Mouse (Mus musculus): ENCODE results near the gene Klb. TPM values are rescaled to one million over a fixed set of nuclear protein-coding genes. Genes with fewer than 3 reads are reported as not detected.

Gene Klb
- polyA plus RNA-seq, 1 experiment from 2014 or later: not detected

DNA sequence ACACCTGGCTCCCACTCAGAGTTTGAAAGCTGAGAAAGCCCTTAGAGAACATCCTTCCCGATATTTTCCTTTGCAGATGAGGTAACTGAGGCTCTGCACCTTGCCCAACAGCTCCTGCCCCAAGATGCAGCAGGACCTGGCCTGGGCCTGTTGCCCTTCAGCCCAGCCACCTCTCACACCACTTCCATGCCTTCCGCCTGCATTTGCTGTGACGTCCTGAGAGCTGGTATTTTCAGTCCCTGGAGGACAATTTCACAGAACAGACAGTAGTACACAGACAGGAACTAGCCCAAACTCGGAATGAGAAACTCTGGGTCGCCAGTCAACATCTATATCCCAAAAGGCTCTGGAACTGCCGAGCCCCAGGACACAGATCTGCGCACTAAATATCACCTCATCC, 26.6 kb downstream of the Klb start:
- WGBS: 75% methylated on average over 7 of the region's 7 CpGs
- no peak for ATAC-seq (ENCODE audit: insufficient number of reproducible peaks, low FRiP score, low TSS enrichment, low read depth)
- no peak overlapping the region for H3K27ac ChIP-seq (replicated peaks)
- no peak overlapping the region for H3K4me2 ChIP-seq (replicated peaks)
- no peaks in the 10 kb centered on the region for H3K27me3 ChIP-seq
- no peak overlapping the region for H3K4me3 ChIP-seq (replicated peaks)
- H3K4me1 ChIP-seq: no peaks in the 10 kb centered on the region
- H3K9me3 ChIP-seq (replicated peaks): no peaks in the 10 kb centered on the region
- H3K9ac ChIP-seq: no peak overlapping the region
- no peaks in the 10 kb centered on the region for H3K36me3 ChIP-seq

DNA sequence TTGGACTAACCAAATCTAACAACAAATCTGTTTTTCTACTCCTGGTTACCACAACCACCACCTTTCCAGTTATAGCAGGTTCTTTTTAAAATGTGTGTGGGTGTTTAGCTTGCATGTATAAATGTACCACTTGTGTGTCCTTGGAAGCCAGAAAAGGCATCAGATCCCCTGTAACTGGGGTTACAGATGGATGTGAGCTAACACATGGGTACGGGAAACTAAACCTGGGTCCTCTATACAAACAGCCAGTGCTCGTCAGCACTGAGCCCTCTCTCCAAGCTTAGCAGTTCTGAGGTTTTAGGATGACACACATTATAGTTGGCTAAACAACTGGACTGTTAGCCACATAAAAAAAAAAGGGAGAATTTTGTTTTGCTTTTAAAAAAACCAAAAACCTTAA, 37.6 kb downstream of the Klb start:
- no peak overlapping the region for H3K4me2 ChIP-seq (replicated peaks)
- H3K27me3 ChIP-seq: no peaks in the 10 kb centered on the region
- H3K9ac ChIP-seq: no peak overlapping the region
- H3K9me3 ChIP-seq (replicated peaks): no peaks in the 10 kb centered on the region
- H3K4me3 ChIP-seq (replicated peaks): no peak overlapping the region
- peaks cover 16% of the 10 kb centered on the region for H3K4me1 ChIP-seq
- 68% methylated on average over 2 of the region's 2 CpGs for WGBS
- ATAC-seq (ENCODE audit: insufficient number of reproducible peaks, low FRiP score, low TSS enrichment, low read depth): no peak
- H3K27ac ChIP-seq (replicated peaks): no peak overlapping the region
- H3K36me3 ChIP-seq: peaks cover 45% of the 10 kb centered on the region

DNA sequence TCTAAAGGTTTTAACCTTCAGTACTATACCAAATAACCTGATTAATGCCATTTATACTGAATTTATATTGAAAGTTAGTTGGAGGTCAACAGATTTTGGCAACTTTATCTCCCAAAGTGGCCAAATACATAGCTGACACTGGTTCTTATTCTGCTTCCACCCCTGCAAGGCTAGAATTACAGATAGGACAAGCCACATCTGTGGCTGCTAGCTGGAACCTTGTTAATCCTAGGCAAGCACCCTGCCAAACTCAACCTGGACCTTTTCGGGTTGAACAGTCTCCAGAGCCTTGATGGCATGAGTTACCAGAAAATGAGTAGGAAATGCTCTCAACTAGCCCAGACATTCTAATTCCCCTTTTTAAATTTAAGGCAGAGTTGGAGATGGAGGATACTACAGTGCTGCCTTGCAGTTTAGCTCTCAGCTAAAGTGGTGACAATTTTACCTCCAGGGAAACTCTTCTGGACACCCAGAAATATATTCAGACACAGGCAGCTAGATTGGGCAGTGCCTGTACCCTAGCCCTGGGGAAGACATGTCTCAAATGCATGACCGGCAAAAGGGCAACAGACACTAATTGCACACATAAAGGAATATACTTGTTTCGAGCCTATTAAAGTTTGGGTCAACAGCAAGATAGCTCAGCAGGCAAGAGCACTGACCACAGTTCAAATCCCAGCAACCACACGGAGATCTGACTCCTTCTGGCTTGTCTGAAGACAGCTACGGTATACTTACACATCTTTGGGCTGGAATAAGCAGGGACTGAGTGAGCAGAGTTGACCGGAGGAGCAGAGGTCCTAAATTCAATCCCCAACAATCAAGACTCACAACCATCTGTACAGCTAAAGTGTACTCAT, 39.1 kb downstream of the Klb start:
- Histone ChIP-seq H3K4me3 (replicated peaks) (no peak overlapping the region), H3K4me2 (replicated peaks) (no peak overlapping the region), H3K9me3 (replicated peaks) (no peaks in the 10 kb centered on the region), H3K4me1 (peaks cover 16% of the 10 kb centered on the region), H3K27me3 (no peaks in the 10 kb centered on the region), H3K9ac (no peak overlapping the region), H3K36me3 (peaks cover 45% of the 10 kb centered on the region), H3K27ac (replicated peaks) (no peak overlapping the region)
- ATAC-seq (ENCODE audit: insufficient number of reproducible peaks, low FRiP score, low TSS enrichment, low read depth): no peak
- 71% methylated on average over 6 of the region's 6 CpGs for WGBS

DNA sequence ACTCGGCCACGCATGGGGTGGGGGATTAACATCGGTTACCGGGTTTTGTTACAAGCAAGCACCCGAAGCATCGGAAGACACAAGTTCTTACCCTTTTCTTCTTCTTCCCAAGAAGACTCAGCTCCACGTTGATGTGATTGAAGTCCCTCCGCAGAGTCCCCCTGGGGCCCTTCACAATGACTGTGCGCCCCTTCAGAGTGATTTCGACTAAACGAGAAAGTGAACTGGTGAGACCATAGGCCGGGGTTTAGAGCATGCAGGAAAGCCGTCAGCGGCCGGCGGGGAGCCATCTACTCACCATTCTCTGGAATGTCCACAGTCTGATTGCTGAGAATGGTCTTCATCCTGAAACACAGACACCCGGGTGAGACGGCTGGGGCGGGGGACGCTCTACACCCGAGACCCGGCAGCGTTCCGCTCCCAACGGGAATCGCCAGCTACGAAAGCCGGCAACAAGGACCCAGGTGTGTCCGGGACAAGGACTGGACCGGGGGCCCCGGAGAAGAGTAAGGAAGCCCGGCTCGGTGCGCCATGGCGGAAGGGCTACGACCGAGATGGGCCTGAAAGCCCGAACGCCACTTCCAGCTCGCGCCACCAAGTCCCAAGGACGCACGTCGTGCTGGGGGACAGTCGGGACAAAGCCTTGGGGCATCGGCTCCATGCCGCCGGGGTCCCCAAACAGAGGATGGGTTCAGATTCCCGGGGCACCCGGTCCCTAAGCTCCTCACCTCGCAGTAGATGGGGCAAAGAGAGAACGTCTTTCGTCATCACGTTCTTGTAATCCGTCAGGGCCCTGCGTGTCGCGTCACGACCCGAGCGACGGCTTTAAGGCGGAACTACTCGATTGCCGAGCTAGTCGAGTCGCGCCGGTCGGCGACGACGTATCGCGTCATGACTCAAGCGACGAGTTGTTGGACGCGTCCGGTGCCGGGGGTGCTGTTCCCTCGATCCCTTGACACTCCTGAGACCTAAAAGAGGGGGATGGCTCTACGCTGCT, 42.8 kb downstream of the Klb start, which contains the start of the genes Rpl9 and Lias:
TSS of gene Rpl9 (minus strand) at position 797 of the 997 bp plus-strand sequence.
TSS of gene Lias (plus strand) at position 850 of the 997 bp plus-strand sequence.
- Histone ChIP-seq H3K36me3 (peaks cover 41% of the 10 kb centered on the region), H3K27me3 (no peaks in the 10 kb centered on the region), H3K9me3 (replicated peaks) (no peaks in the 10 kb centered on the region), H3K27ac (replicated peaks) (peak within 1 kb of the TSS; percentile 93), H3K9ac (peak within 1 kb of the TSS; percentile 99), H3K4me3 (replicated peaks) (peak within 1 kb of the TSS; percentile 97), H3K4me2 (replicated peaks) (peak within 1 kb of the TSS; percentile 78), H3K4me1 (peaks cover 16% of the 10 kb centered on the region)
- under 1% methylated on average over 83 of the region's 83 CpGs for WGBS
- ATAC-seq (ENCODE audit: insufficient number of reproducible peaks, low FRiP score, low TSS enrichment, low read depth): peak; percentile 95

DNA sequence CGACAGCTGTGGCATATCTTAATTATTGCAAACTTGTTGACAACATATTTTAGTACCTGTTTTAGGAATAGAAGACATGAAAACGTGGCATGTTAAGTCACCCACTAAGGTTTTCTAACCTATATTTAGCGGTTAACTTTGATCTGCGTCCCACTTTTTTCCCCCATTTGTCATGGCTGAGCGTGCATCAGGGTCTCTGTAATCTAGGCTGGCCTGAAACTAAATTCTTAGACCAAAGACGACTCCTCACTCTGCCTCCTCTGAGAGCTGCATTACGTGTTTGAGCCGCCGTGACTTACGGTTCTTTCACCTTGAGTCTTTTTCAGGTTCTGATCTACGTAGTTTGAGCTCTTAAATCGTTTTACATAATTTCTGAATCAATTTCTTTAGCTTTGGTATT, 43.6 kb downstream of the Klb start:
- Histone ChIP-seq H3K27me3 (no peaks in the 10 kb centered on the region), H3K36me3 (peaks cover 49% of the 10 kb centered on the region), H3K27ac (replicated peaks) (peak overlapping the region; percentile 93), H3K9ac (peak overlapping the region; percentile 63), H3K4me3 (replicated peaks) (peak overlapping the region; percentile 97), H3K4me2 (replicated peaks) (peak overlapping the region; percentile 74), H3K9me3 (replicated peaks) (no peaks in the 10 kb centered on the region), H3K4me1 (peaks cover 16% of the 10 kb centered on the region)
- no peak for ATAC-seq (ENCODE audit: insufficient number of reproducible peaks, low FRiP score, low TSS enrichment, low read depth)
- WGBS: 2% methylated on average over 12 of the region's 12 CpGs

DNA sequence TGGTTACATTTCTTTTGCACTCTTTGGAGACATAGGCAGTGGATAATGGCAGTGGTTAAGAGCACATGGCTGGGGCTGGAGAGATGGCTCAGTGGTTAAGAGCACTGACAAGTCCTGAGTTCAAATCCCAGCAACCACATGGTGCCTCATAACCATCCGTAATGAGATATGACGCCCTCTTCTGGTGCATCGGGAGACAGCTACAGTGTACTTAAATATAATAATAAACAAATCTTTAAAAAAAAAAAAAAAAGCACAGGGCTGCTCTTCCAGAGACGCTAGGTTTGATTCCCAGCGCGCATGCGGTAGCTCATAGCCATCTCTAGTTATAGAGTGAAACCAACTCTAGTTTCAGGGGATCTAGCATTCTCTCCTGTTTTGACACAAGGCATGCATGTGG, 46.3 kb downstream of the Klb start:
- Histone ChIP-seq H3K9ac (no peak overlapping the region), H3K4me1 (peaks cover 8% of the 10 kb centered on the region), H3K27ac (replicated peaks) (no peak overlapping the region), H3K4me3 (replicated peaks) (no peak overlapping the region), H3K9me3 (replicated peaks) (no peaks in the 10 kb centered on the region), H3K27me3 (no peaks in the 10 kb centered on the region), H3K4me2 (replicated peaks) (no peak overlapping the region), H3K36me3 (peaks cover 47% of the 10 kb centered on the region)
- ATAC-seq (ENCODE audit: insufficient number of reproducible peaks, low FRiP score, low TSS enrichment, low read depth): no peak
- 88% methylated on average over 7 of the region's 7 CpGs for WGBS

DNA sequence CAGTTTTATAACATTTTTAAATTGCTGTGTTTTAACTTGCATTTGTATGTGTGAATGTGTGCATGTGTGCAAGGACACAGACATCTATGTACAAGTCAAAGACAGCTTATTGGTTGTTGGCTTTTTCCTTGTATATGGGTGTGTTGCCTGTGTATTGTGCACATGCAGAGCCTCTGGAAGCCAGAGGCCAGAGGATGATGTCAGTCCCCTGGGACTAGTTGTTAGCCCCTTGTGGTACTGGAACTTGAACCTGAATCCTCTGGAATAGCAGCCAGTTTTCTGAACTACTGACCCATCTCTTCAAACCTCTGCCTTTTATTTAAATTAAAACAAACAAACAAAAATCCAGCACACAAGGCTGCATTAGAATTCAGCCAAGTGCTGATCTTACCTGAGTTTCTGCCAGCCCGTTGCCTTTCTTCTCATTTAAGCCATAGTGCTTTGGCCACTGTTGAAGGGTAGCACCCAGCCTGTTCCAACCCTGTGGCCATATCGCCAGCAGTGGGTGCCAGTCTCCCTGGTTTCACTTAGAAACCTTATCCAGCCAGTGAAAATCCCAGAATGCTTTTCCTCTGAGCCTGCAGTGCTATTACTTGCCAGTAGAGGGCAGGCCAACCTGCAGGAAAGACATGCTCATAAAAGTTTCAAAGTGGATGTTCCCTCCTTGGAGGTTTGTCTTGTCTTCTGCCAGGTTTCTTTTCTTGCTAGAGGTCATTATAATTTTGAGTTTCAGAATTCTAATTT, 53.3 kb downstream of the Klb start:
- Histone ChIP-seq H3K27ac (replicated peaks) (no peak overlapping the region), H3K9me3 (replicated peaks) (no peaks in the 10 kb centered on the region), H3K4me1 (no peaks in the 10 kb centered on the region), H3K27me3 (no peaks in the 10 kb centered on the region), H3K9ac (no peak overlapping the region), H3K4me2 (replicated peaks) (no peak overlapping the region), H3K36me3 (peaks cover 71% of the 10 kb centered on the region), H3K4me3 (replicated peaks) (no peak overlapping the region)
- ATAC-seq (ENCODE audit: insufficient number of reproducible peaks, low FRiP score, low TSS enrichment, low read depth): no peak
- WGBS: 16% methylated on average over 2 of the region's 2 CpGs

DNA sequence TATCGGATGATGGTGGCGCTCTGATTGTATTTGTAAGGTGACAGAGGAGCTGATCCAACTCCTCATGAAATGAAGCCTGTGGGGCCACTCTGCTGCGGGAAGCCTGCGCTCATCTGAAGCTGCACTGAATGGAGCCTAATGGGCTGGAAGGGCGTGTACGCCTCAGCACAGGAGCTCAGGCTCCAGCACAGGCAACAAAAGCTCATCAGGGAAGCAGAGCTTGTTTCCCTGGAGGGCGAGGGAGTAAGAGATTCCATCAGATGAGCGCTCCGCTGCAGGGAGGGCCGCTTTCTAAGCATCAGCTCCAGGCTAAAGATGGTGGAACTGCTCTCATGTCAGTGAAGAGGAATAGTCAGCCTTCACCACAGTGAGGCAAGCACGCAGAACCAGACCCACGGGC, 59.9 kb downstream of the Klb start:
- Histone ChIP-seq H3K4me2 (replicated peaks) (no peak overlapping the region), H3K4me3 (replicated peaks) (no peak overlapping the region), H3K27me3 (no peaks in the 10 kb centered on the region), H3K9me3 (replicated peaks) (no peaks in the 10 kb centered on the region), H3K9ac (no peak overlapping the region), H3K4me1 (no peaks in the 10 kb centered on the region), H3K36me3 (peaks cover 60% of the 10 kb centered on the region), H3K27ac (replicated peaks) (no peak overlapping the region)
- no peak for ATAC-seq (ENCODE audit: insufficient number of reproducible peaks, low FRiP score, low TSS enrichment, low read depth)
- WGBS: 40% methylated on average over 12 of the region's 12 CpGs

DNA sequence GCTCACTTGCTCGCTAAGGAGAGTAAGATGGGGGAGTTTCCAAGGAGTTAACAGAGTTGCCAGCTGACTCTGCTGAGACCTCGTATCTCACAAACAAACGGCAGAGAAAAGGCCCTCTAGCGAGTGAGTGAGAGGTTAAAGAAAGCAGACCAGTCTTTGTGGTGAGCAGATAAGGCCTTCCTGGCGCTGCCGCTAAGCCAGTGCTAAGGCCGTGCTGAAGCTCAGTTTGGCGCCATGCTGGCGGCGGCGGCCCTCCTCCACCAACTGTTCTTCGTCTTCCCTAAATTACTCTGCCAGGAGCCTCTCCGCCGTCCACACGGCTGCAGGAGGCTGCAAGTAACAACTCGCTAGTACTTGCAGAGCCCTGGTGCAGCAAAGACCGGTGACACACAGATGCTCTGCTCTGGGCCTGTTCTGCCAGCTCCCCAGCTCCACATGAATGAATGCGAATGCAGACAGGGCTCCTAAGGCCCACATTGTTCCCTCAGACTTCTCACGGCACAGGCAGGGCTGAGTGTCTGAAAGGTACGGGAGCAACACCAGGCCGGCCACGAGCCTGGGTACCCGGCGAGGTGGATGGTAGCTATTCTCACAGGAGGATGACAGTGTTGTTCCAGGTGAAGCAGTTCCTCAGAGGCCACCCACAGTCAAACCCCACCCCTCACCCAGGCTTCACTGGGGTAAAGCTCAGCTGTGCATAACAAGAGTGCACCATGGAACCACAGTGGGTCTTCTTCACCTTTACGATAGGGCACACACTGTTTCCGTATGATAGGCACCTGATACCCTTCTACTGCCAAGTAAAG, 67.7 kb downstream of the Klb start:
- peak; percentile 78 for ATAC-seq (ENCODE audit: insufficient number of reproducible peaks, low FRiP score, low TSS enrichment, low read depth)
- Histone ChIP-seq H3K4me2 (replicated peaks) (peak overlapping the region; percentile 17; the same call in 1 of the 2 replicates), H3K27me3 (no peaks in the 10 kb centered on the region), H3K4me1 (peaks cover 15% of the 10 kb centered on the region), H3K9me3 (replicated peaks) (no peaks in the 10 kb centered on the region), H3K4me3 (replicated peaks) (no peak overlapping the region), H3K36me3 (peaks cover 54% of the 10 kb centered on the region), H3K9ac (no peak overlapping the region), H3K27ac (replicated peaks) (peak overlapping the region; percentile 83)
- WGBS: 21% methylated on average over 26 of the region's 26 CpGs

DNA sequence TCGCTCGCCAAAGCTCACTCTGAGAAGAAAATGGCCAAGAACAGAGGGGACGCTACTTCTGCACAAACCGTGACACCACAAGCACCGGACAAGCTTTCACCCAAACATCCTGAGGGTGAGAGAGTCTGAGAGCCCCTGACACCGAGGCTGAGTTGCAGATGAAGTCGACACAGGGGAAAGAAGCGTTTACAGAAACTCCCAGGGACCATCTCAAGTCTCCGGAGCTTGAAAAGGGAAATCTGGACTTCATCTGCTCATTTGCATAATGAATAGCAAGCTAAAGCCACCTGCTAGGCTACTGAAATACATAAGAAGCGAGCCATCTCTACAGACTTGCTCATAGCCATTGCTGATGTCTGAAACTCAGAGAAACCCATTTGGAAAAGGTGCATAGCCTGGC, 71.0 kb downstream of the Klb start:
- no peak overlapping the region for H3K27ac ChIP-seq (replicated peaks)
- WGBS: 63% methylated on average over 10 of the region's 10 CpGs
- H3K9me3 ChIP-seq (replicated peaks): no peaks in the 10 kb centered on the region
- H3K36me3 ChIP-seq: peaks cover 74% of the 10 kb centered on the region
- peaks cover 15% of the 10 kb centered on the region for H3K4me1 ChIP-seq
- no peak overlapping the region for H3K4me2 ChIP-seq (replicated peaks)
- H3K4me3 ChIP-seq (replicated peaks): no peak overlapping the region
- ATAC-seq (ENCODE audit: insufficient number of reproducible peaks, low FRiP score, low TSS enrichment, low read depth): no peak
- H3K27me3 ChIP-seq: no peaks in the 10 kb centered on the region
- H3K9ac ChIP-seq: no peak overlapping the region

Data from embryonic facial prominence, embryonic 15.5 days (tissue).